Mouse (Mus musculus) heart, adult 9 months (tissue): ENCODE data around the gene Kansl1.
A peak's percentile ranks its signal among the peaks of the same experiment; 100 is the strongest.

Experiments
- DNase-seq, 2 experiments: peaks; one replicate each; pipeline ENCODE4 v3.0.0; 2022; ENCODE audit warnings: low spot score in 2 of 2

Gene Kansl1

DNA sequence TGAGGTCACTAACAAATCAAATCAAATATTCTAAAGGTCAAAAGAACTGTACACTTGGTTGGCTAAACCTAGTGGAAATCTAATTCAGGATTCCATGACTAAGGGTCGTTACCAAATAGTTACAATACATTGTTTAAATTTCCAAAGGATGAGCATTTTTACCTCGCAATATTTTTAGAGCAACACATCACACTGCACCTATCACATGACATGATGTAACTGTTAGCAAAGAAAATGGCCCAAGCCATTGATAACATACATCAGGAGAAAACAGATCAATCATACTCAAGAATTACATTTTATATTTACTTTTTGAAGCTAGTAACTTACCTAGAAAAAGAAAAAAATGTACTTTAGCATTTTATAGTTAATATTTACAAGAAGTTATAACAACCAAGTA lies 29.0 kb downstream of the Kansl1 start:
- no peak for DNase-seq

DNA sequence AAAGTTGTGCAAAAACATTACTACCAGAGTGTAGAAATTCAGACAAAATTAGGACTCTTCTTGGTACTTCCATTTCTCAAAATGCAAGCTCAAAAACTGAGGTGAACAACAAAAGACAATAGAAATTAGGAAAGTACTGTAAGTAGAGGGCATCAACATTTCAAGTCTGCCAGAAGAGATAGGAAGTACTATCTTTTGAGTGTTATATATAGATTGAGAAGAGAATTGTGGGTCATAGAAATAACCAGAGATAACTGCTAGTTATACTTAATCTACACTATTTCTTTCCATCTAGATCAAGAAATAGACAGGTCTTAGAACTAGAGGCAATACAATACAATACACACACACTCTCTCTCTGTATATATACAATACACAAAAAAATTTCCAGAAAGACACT lies 30.2 kb downstream of the Kansl1 start:
- no peak for DNase-seq

DNA sequence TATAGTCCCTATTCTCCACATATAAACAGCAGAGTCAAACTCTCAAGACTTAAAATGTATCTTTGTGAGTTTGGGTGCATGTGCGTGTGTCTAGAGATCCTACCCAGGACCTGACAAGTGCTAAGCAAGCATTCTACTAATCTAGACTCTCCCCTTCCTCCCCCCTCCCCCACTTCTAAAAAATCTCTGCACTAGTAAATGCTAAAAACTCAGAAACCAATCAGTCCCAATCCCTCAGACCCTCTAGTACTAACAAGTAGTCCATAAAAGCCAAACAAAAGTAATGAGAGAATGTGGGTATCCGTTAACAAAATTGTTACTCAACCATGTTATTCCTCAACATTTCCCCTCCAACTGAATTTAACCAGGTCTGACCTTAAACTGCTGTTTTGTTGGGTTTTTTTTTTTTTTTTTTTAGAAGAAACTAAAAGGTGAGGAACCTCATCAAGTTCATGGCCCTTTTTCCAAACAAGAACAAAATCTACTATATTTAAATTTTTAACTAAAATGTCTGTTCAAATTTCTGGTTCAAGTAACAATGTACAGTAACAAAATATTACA lies 32.2 kb downstream of the Kansl1 start:
- DNase-seq: no peak

DNA sequence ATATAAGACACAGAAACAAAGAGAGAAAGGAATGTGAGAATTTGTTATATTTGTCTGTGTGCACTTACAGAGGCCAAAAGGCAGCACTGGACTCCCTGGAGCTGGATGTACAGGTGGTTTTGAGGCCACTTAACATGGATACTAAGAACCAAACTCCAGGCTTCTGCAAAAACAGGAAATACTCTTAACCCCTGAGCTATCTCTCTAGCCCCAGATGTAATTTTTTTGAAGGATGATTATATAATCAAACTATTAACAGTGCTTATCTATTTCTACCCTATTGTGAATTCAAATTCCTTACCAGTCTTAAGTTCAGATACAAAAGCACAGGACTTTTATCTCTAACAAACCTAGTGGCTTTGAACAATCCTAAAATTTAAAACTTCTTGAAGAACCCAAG lies 32.9 kb downstream of the Kansl1 start:
- no peak for DNase-seq

DNA sequence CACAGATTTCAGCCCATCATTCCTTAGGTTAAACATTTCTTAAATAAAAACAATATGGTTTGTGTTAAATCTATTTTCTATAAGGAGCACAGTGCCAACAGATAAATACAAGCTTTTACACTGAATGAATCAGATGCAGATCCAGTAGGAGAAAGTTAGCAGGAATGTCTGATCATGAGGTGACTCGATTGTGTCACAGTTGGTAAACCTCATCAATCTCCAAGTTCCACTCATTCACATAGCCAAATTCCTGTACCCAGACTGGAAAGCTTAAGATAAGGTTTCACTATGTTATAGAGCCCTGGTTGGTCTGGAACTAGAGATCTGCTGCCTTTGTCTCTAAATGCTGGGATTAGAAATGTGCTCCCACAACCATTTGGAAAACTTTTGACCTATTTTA lies 33.5 kb downstream of the Kansl1 start:
- DNase-seq: no peak

DNA sequence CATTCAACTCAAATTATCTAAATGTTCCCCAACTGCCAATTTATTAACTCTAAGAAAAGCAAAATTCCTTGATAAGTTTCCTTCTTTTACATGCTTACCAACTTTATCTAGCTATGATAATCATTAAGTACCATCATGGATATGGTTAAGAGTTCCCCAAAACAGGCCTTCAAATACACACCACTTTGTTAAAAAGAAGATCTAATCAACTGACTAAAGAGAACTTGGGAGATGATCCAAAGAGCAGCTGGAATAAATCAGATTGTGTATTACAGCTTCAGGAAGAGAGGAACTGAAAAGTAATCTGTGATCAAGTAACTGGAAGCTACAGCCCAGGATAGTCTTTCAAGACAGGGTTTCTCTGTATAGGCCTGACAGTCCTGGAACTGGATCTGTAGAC lies 36.4 kb downstream of the Kansl1 start:
- no peak for DNase-seq

DNA sequence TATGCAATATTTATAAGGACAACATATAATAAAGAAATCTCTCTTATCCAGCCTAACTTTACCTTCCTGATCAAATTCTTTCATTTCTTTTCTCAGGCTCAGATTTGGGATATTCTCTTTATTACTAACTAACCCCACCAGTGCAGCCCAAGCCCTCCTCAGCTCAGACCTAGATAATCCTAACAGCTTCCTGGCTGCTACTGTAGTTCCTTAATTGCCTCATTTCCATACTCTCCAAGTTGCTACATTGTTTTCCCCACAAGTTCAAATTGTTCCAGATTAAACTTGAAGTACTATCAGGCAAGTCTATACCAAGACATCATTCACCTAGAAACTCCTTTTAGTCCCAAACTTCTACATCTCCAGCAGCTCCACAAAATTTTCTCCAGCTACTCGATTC lies 36.9 kb downstream of the Kansl1 start:
- DNase-seq: no peak

DNA sequence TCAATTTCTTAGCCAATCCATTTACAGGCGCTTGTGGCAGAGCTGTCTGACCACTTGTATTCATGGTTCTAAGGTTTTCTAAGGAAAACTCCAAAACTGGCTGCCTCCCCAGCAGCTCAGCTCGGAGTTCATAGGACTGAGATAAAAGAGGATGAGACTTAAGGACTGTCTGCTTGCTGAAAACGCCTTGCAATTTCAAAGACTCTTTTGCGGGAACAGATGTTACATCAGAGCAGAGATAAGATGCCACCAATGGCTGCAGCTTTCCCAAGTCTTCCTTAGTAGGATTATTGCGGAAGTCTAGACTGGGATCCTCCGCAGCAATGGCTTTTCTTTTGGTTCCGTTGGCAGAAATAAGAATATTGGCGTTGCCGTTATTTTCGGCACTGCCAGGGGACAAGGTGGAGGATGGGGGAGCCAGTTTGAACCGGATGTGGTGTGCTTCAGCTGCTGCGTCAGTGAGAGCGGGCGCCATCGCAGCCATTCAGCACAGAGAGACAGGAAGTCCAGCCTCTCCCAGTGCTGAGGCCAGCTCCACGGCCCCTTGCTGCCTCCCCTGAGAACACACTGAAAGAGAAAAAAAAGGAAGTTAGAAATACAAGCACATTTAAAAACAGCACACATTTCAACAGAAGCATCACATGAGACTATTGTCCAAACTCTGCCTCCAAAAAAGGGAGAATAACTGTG lies 43.8 kb downstream of the Kansl1 start:
- DNase-seq: peak; percentile 61 to 77

DNA sequence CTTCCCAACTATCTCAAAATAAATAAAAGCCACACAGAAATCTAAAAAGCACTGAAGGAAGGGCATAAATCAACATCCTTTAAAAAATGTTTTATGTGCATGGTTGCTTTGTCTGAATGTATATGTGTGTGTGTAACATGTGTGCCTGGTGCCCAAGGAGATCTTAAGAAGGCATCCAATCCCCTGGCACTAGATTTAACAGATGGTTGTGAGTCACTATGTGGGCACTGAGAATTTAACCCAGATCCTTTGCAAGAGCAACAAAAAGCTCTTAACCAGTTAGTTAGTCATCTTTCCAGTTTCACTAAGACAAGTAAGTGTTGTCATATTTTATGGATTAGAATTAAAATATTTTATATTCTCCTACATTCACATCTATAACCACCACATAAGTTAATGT lies 56.4 kb downstream of the Kansl1 start:
- no peak for DNase-seq

DNA sequence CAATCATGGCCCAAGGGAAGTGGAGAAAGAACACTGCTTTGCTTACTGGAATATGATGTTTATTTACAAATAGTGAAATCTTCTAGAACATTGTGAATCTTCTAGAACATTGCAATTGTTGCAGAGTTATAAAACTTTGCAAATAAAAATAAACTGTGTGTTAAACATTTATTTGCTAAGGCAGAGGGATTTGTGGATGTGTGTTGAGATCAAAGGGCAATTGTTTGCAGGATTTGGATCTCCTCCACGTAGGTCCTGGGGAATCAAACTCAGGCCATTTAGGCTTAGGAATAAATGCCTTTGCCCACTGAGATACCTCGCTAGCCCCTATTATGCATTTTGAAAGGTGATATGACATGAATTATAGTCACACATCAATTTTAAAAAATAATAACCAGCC lies 61.3 kb downstream of the Kansl1 start:
- no peak for DNase-seq

DNA sequence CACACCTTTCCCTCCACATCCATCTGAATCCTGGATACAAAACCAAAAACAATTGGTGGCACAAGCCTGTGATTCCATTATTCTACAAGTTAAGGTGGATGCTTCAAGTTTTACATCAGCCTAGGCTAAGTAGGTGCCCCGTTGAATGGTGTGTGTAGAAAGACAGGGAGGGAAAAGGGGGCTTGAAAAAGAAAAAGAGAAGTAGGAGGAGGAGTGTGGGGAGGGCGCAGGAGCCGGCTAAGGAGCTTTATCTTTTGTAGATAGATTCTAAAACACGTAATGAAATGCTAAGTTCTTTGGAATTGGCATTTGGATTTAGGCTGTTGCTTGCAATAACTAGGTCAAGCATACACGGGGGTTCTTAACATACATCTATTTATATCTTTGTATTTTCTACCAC lies 67.7 kb downstream of the Kansl1 start:
- no peak for DNase-seq

DNA sequence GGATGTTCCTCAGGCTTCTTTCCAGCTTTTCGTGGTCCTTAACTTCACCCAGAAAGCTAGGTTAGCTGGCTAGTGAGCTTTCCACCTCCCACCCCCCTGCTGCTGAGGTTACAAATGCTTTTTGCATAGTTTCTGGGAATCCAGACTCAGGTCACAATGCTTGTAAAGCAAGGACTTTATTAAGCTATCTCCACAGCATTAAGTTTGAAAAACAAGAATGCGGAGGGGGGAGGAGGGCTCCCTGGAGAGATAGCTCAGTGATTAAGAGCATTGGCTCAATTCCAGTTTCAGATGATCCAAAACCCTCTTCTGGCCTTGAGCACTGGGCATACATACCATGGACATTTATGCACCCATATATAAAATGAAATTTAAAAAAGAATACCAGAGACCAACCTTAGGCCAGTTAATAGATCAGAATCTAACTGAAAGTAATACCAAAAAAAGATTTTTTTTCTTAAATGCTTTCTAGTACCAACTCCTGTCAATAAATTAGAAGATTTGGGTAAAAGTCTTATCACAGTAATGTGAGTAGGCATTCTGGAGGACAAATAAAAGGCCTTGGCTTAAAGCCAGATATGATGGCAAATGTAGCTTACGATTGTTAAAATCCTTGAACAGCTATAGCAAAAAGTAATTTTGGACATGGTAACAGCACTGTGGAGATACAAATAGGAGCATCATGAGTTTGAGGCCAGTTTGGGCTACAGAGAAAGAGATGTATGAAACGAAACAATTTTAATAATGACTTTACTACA lies 69.0 kb downstream of the Kansl1 start:
- DNase-seq: peak in 1 of 2 experiments; percentile 14

DNA sequence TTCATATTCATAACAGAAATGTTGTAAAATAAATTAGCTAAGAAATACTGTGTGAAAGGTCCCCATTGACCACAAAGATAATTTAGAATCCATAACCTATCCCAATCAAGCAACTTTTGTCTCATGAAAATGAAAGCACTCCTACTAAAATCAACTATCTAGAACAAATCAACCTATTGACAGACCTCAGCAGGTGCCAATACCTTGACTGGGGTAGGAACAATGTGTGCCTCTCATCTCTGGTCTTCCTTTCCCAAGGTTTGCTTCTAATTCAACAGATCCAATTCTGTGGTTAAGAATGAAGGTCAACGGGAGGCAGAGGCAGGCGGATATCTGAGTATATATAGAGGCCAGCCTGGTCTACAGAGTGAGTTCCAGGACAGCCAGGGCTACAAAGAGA lies 73.0 kb downstream of the Kansl1 start:
- no peak for DNase-seq

DNA sequence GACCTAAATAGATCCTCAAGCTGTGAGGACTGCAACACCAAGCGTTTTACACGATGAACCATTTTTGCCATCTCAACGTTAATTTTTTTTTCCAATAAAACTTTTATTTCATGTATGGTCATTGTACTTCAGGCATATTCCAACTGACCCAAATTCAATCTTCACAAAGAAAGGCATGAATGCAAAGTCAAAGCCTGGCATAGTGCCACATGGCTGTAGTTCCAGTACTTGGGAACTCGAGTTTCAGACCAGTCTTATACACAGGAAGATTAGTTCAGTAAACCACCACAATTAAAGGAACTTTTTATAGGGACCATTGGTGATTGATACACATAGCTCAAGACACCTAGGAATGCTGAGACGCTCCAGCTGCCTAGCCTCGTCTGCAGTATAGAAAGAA lies 75.5 kb downstream of the Kansl1 start:
- peak in 1 of 2 experiments; percentile 13 for DNase-seq

DNA sequence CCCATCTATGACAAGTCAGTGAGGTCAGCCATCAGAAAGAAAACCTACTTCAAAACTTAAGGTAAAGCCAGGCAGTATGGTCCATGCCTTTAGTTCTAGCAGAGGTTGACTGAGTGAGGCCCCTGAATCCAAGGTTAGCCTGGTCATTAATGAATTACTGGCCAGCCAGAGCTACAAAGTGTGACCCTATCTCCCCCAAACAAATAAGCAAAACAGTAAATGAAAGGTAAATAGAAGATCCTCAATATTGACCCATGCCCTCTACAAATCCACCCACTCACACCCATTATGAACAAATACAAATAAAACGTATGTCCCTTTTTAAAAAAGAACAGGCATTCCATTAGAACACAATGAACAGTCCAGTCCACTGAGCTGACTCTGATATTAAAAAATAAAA lies 76.5 kb downstream of the Kansl1 start:
- DNase-seq: no peak

DNA sequence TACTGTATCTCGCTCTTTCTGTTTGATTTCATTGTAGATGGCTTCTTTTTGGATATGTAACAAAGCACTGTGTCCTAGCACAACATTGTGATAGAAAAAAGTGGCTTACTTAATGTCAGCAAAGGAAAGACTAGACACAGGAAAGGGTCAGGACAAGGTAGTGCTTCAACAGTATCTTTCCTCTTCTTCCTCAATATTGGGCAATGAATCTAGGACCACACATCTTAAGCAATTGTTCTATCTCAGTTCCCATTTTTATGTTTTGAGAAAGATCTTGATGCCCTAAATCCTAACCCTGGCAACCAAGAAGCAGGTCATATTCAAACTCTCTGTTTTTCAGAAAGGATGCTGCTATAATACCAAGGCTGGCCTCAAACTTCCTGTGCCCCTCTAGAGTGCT lies 81.4 kb downstream of the Kansl1 start:
- no peak for DNase-seq

DNA sequence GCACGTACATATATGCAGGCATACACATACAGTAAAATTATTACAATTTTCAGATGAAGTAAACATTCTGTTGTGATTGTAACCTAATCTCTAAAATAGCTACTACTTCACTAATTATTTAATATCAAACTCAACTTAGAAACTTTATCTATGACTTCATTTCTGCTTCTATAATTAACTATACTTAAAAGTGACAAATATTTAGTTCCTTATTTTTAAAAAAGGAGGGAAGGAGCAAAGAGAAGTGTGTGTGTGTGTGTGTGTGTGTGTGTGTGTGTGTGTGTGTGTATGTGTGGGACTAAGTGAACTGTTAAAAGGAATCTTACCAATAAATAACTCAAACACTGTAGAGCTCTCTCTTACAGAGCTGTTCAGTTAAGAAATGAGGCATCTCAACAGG lies 82.1 kb downstream of the Kansl1 start:
- no peak for DNase-seq

DNA sequence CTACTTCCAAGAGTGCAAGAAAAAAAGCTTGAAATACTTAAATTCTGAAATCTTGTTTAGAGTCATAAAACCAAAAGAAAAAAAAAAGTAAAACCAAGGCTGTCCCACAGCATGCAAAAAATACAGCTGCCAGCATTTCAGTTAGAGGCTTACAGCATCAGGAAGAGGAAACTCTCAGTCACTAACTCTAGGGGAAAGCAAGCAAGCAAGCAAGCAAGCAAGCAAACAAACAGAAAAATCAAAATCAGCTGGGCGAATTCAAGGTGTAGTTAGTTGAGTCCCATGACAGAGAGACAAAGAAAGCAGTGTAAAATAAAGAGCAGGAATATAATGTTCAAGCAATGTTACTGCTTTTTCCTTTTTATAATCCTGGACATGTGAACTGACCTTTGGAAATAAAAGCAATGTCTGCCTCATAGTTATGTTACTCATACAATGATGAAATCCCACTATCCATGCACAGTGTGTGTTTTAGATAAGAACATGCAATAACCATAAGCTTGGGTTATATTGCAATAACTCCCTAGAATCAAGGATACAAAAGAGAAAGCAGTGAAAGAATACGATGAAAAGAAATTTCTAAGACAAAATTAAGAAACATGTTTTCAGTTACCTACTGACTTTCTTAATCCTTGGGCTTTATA lies 85.4 kb downstream of the Kansl1 start:
- DNase-seq: no peak

DNA sequence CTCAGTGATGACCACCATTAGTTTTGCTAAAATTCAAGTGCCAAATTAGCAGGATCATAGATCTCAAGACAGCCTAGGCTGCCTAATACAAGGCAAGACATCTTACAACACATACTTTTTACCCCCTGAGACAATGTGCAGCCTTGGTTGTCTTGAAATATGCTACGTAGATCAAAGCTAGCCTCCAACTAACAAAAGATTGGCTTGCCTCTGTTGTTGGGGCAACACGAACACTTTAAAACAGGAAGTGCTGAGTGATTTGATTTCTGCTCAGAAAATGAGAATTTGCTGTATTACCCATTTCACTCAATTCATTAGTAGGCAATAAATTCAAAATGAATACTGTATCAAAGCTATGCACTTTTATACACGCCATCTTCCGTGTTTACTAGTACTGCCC lies 86.8 kb downstream of the Kansl1 start:
- DNase-seq: no peak

DNA sequence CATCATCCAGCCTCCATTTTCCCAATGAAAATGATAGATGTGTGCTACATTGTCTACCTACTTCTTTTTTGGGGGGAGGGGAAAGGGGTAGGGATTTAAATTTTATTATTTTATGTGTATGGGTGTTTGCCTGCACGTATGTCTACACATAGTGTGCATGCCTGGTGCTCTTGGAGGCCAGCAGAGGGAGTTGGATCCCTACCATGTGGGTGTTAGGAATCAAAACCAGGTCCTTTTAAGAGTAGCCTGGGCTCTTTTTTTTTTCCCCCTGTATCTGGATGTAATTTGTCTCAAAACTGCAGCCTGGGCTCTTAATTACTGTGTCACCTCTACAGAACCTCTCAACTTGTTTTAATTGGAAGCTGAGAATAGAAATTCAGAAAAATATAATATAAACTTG lies 89.0 kb downstream of the Kansl1 start:
- no peak for DNase-seq

DNA sequence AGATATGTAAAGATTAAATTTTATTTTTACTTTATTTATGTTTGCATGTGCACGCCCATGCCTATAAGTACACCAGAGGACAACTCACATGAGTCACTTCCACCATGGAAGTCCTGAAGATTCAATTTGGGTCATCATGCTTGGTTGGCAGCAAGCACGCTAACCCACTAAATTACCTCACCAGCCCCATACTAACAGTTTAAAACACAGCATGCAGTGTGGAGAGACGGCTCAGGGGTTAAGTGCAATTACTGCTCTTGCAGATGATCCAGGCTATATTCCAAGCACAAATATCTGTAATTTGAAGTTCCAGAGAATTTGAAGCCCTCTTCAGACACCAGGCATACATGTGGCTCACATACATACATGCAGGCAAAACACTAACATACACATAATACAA lies 92.4 kb downstream of the Kansl1 start:
- no peak for DNase-seq

DNA sequence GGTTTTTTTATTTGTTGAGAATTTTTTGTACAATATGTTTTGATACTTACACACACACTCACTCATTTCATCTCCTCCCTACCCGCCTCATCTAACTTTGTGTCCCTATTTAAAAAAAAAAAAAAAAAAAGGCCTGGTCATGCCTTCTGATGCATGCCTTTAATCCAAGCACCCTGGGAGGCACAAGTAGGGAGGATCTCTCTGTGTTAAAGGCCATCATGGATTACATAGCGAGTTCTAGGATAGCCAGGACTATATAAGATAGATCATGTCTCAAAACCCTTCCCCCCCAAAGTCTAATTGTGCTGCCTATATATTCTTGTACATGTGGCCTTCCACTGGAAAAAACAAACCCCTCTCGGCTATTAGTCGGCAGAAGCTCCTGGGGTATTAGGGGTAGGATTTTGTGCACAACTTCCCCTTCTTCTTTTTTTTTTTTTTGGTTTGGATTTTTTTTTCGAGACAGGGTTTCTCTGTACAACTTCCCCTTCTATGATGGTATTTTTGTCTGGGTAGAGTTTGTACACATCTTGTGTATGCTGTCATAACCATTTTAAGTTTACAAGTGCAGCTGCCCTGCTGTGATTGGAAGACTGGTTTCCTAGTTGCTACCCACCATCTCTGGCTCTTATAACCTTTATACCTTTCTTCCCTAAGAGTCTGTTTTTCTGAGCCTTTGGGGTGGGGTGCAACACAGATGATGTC lies 101.0 kb downstream of the Kansl1 start:
- DNase-seq: no peak
